Mouse (Mus musculus): ENCODE measurements around the gene Fibp. TPM values are rescaled to one million over a fixed set of nuclear protein-coding genes. Genes with fewer than 3 reads are reported as not detected.
A peak's percentile ranks its signal among the peaks of the same experiment; 100 is the strongest.

The Fibp gene
- polyA plus RNA-seq, 1 experiment = 2.4 TPM

DNA sequence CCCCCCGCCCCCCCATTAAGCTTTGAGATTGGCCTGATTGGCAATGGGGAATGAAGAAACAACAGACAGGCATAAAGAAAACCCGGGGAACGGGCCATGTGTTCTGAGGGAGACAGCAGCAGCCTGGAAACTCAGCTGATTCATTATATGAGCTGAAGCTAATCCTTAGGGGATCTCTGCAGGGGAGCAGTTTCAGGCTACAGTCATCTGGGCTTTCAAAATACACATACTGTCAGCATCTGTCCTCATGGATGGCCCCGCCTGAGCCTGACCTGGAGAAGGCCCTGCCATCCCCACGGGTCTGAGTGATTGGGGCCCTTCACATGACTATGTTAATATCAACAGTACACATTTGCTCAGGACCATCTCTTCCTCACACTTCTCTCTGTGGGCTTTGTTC lies 11.4 kb downstream of the Fibp start:
- Histone ChIP-seq H3K4me1 (ENCODE audit: control insufficient read depth) (peaks cover 17% of the 10 kb centered on the region), H3K9me3 (ENCODE audit: control insufficient read depth, low read length) (no peaks in the 10 kb centered on the region; the same call in 1 of the 2 replicates), H3K36me3 (ENCODE audit: control insufficient read depth) (peaks cover 5% of the 10 kb centered on the region), H3K27me3 (ENCODE audit: control insufficient read depth) (peaks cover 47% of the 10 kb centered on the region), H3K4me3 (replicated peaks) (no peak overlapping the region)
- TF ChIP-seq TAL1 (IDR thresholded peaks at IDR 0.05; ENCODE audit: low read length) (no peak), GATA1 (IDR thresholded peaks at IDR 0.05; ENCODE audit: low read length) (no peak)

DNA sequence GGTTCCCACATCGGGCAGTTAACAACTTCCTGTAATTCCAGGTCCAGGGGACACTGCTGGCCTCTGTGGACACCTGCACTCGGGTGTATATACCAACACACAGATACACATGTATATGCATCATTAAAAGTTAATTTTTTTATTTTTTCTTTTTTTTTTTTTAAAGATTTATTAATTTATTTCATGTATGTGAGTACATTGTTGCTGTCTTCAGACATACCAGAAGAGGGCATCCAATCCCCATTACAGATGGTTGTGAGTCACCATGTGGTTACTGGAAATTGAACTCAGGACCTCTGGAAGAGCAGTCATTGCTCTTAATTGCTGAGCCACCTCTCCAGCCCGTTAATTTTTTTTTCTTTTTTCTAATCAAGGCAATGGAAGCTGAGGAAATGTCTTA lies 12.4 kb downstream of the Fibp start:
- Histone ChIP-seq H3K27me3 (ENCODE audit: control insufficient read depth) (peaks cover 52% of the 10 kb centered on the region), H3K4me3 (replicated peaks) (no peak overlapping the region), H3K9me3 (ENCODE audit: control insufficient read depth, low read length) (no peaks in the 10 kb centered on the region; the same call in 1 of the 2 replicates), H3K4me1 (ENCODE audit: control insufficient read depth) (peaks cover 17% of the 10 kb centered on the region), H3K36me3 (ENCODE audit: control insufficient read depth) (no peaks in the 10 kb centered on the region)
- no peak for TF ChIP-seq GATA1 (IDR thresholded peaks at IDR 0.05; ENCODE audit: low read length)
- no peak for TF ChIP-seq TAL1 (IDR thresholded peaks at IDR 0.05; ENCODE audit: low read length)

DNA sequence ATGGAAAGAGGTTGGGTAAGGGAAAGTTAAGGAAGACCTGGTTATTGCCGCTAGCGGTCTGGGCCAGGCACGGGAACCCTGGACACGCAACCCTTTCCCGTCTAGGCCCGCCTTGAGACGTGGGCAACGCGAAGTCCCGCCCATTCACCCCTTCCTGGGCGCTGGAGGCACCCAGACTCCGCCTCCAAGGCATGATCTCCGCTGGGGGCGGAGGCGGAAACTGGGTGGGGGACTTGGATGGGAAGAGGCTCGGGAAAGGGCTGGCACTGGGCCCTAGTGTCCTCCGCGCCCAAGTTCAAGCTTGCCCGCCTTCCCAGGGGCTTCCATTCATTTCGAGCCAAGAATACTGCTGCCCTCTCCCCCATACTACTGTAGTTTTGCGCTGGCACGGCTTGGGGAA lies 13.3 kb downstream of the Fibp start, which contains the start of gene Efemp2:
Efemp2 (plus strand) TSS at position 235 of the 400 bp plus-strand sequence.
- Histone ChIP-seq H3K4me1 (ENCODE audit: control insufficient read depth) (peaks cover 17% of the 10 kb centered on the region), H3K27me3 (ENCODE audit: control insufficient read depth) (peaks cover 54% of the 10 kb centered on the region), H3K4me3 (replicated peaks) (peak within 1 kb of the TSS; percentile 42), H3K36me3 (ENCODE audit: control insufficient read depth) (no peaks in the 10 kb centered on the region), H3K9me3 (ENCODE audit: control insufficient read depth, low read length) (no peaks in the 10 kb centered on the region; the same call in 1 of the 2 replicates)
- TF ChIP-seq TAL1 (IDR thresholded peaks at IDR 0.05; ENCODE audit: low read length) (no peak), GATA1 (IDR thresholded peaks at IDR 0.05; ENCODE audit: low read length) (no peak)

DNA sequence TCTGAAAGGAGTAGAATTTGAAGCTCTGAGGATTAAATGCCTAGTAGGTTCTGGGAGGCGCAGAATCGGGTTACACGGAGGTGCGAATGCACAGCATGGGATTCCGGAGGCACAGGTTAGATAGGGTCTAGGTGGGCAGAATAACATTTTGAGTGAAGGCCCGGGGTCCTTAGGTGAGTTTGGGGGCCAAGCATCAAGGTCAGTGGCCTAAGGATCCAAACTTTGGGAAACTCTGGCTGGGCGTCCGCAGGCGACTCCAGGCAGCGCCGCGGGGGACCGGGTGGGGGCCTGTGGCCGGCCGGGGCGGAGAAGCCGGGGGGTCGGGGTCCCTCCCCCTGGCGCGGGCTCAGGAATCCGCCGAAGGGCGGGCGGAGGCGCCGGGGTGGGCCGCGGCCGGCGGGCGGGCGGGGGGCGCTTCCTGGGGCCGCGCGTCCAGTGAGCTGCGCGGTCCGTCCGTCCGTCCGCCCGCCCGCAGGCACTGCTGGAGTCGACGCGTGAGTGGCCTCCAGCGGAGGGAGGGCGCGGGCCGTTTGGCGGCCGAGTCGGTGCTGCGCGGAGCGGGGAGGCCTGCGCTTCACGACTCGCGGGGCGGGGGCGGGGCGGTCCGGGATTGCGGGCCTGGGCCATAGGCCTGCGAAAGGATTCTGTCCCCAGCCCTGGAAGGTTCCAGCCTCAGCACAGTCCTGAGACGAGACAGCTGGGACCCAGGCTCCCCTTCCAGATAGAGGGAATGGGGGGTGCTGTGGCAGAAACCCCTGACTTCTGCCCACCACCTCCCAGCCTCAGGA lies 14.1 kb downstream of the Fibp start:
- TF ChIP-seq GATA1 (IDR thresholded peaks at IDR 0.05; ENCODE audit: low read length) = no peak
- no peak for TF ChIP-seq TAL1 (IDR thresholded peaks at IDR 0.05; ENCODE audit: low read length)
- H3K27me3 ChIP-seq (ENCODE audit: control insufficient read depth) = peaks cover 54% of the 10 kb centered on the region
- no peaks in the 10 kb centered on the region; the same call in 1 of the 2 replicates for H3K9me3 ChIP-seq (ENCODE audit: control insufficient read depth, low read length)
- H3K36me3 ChIP-seq (ENCODE audit: control insufficient read depth) = no peaks in the 10 kb centered on the region
- peaks cover 17% of the 10 kb centered on the region for H3K4me1 ChIP-seq (ENCODE audit: control insufficient read depth)
- H3K4me3 ChIP-seq (replicated peaks) = peak overlapping the region; percentile 40

DNA sequence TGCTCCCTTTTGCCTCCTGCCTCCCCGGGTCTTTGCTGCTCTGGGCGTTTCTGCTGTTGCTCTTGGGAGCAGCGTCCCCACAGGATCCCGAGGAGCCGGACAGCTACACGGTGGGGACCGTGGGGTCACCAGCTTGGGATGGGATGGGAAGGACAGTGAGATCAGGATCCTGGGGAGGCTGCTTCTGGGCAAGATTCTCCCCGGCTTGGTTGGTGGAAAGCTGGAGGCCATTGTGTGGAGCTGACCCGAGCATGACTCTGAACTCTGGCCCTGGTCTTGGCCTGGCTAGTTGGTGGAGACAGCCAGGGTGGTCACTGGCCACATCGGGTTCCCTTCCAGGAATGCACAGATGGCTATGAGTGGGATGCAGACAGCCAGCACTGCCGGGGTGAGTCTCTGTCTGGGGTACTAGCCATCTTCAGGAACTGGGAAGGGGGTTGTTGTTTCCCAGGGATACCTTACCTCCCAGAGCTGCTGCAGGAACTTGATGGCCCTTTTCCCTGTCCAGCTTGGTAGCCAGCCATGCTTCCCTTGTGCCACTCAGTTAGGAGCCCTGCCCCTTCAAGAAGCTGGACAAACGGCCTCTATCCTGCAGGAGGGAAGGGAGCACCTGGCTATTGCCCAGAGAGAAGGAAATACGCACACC lies 14.8 kb downstream of the Fibp start:
- Histone ChIP-seq H3K9me3 (ENCODE audit: control insufficient read depth, low read length) (no peaks in the 10 kb centered on the region; the same call in 1 of the 2 replicates), H3K4me3 (replicated peaks) (peak overlapping the region; percentile 40), H3K27me3 (ENCODE audit: control insufficient read depth) (peaks cover 49% of the 10 kb centered on the region), H3K36me3 (ENCODE audit: control insufficient read depth) (no peaks in the 10 kb centered on the region), H3K4me1 (ENCODE audit: control insufficient read depth) (peaks cover 17% of the 10 kb centered on the region)
- TF ChIP-seq GATA1 (IDR thresholded peaks at IDR 0.05; ENCODE audit: low read length) (no peak), TAL1 (IDR thresholded peaks at IDR 0.05; ENCODE audit: low read length) (no peak)

DNA sequence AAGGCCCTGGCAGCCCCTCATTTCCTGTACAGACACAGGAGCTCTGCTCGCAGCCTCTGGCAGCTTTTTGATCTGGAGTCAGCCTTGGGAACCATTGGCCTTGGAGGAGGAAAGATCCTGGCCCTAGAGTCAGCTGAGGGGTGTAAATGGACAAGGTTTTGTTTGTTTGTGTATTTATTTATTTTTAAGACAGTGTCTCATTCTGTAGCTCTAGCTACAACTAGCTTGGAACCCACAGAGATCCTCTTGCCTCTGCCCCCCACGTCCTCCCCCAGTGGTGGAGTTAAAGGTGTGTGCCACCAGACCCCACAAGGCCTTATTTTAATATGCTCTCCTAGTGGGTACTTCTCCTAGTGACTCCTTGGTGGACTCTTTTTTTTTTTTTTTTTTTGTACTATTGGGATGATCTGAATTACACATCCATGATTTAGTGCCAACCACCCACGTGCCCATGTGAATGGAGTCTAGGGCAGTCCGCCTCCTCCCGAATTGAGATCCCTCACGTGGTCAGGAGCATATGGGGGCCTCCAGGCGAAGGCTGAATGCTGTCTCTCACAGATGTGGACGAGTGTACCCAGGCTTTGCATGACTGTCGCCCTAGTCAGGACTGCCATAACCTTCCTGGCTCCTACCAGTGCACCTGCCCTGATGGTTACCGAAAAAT lies 16.7 kb downstream of the Fibp start:
- peaks cover 17% of the 10 kb centered on the region for H3K4me1 ChIP-seq (ENCODE audit: control insufficient read depth)
- peaks cover 48% of the 10 kb centered on the region for H3K27me3 ChIP-seq (ENCODE audit: control insufficient read depth)
- no peak overlapping the region for H3K4me3 ChIP-seq (replicated peaks)
- H3K36me3 ChIP-seq (ENCODE audit: control insufficient read depth) = peaks cover 7% of the 10 kb centered on the region
- TF ChIP-seq GATA1 (IDR thresholded peaks at IDR 0.05; ENCODE audit: low read length) = no peak
- TF ChIP-seq TAL1 (IDR thresholded peaks at IDR 0.05; ENCODE audit: low read length) = no peak
- H3K9me3 ChIP-seq (ENCODE audit: control insufficient read depth, low read length) = no peaks in the 10 kb centered on the region; the same call in 1 of the 2 replicates

DNA sequence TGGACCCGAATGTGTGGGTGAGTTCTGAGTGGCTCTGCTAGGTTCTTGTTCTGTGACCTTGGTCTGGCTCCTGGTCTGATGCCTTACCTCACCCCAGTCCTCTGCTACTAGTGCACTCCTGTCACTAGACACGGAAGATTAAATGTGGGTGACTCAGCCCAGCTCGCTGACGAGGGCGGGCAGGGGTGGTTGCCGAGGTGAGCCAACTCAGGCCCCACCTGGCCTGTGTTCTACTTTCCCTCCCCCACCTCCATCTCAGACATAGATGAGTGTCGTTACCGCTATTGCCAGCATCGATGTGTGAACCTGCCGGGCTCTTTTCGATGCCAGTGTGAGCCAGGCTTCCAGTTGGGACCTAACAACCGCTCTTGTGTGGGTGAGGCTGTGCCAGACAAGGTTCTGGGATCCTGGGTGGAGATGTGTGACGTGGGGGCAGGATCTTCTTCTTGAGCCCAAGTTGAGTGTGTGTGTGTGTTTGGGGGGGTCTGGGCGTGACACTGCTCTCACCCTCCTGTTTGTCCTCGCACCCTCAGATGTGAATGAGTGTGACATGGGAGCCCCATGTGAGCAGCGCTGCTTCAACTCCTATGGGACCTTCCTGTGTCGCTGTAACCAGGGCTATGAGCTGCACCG lies 17.4 kb downstream of the Fibp start:
- Histone ChIP-seq H3K4me3 (replicated peaks) (no peak overlapping the region), H3K4me1 (ENCODE audit: control insufficient read depth) (peaks cover 17% of the 10 kb centered on the region), H3K27me3 (ENCODE audit: control insufficient read depth) (peaks cover 43% of the 10 kb centered on the region), H3K9me3 (ENCODE audit: control insufficient read depth, low read length) (no peaks in the 10 kb centered on the region; the same call in 1 of the 2 replicates), H3K36me3 (ENCODE audit: control insufficient read depth) (peaks cover 13% of the 10 kb centered on the region)
- TF ChIP-seq GATA1 (IDR thresholded peaks at IDR 0.05; ENCODE audit: low read length) (no peak), TAL1 (IDR thresholded peaks at IDR 0.05; ENCODE audit: low read length) (no peak)

DNA sequence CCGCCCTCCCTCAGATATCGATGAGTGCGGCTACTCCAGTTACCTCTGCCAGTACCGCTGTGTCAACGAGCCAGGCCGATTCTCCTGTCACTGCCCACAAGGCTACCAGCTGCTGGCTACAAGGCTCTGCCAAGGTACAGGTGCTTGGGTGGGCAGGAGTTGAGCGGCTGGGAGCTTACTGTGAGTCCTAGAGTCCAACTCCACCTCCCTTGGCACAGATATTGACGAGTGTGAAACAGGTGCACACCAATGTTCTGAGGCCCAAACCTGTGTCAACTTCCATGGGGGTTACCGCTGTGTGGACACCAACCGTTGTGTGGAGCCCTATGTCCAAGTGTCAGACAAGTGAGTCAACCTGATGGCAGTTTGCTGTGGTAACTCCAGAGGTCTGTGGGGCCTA lies 19.6 kb downstream of the Fibp start:
- TF ChIP-seq TAL1 (IDR thresholded peaks at IDR 0.05; ENCODE audit: low read length) (no peak), GATA1 (IDR thresholded peaks at IDR 0.05; ENCODE audit: low read length) (no peak)
- Histone ChIP-seq H3K4me3 (replicated peaks) (no peak overlapping the region), H3K36me3 (ENCODE audit: control insufficient read depth) (peaks cover 35% of the 10 kb centered on the region), H3K27me3 (ENCODE audit: control insufficient read depth) (peaks cover 21% of the 10 kb centered on the region), H3K9me3 (ENCODE audit: control insufficient read depth, low read length) (no peaks in the 10 kb centered on the region), H3K4me1 (ENCODE audit: control insufficient read depth) (peaks cover 10% of the 10 kb centered on the region)

Data from erythroblast, embryonic 14.5 days (primary cell).